Mouse (Mus musculus): ENCODE data around the gene Cyb561d2. TPM values are rescaled to one million over a fixed set of nuclear protein-coding genes. Genes with fewer than 3 reads are reported as not detected.
"Not testable (repeated sequence)": the region's sequence is repeated elsewhere in the genome, so short reads cannot be mapped to it uniquely, and the experiment has no call there.

Gene Cyb561d2
- total and polyA plus RNA-seq, 3 experiments: 23.8 to 37.8 (median 35.7) TPM

- peaks cover 18 to 32% of the 10 kb centered on the region in 2 experiments for H3K4me1 ChIP-seq (ENCODE audit: control insufficient read depth in 1 of 2, insufficient read depth in 2 of 2)
- H3K4me3 ChIP-seq (replicated peaks in 1 of 3; ENCODE audit: low read depth in 2 of 3, low read length in 2 of 3, poor library complexity in 1 of 3): not testable (repeated sequence)
These were observed 31.8 kb upstream of the Cyb561d2 start for GRCm38 (mm10) chr9:107573774-107574173.

GRCm38 (mm10) chr9:107572327-107572662, 30.3 kb upstream of the Cyb561d2 start:
- Histone ChIP-seq H3K36me3 (replicated peaks in 1 of 2; ENCODE audit: control insufficient read depth in 1 of 2, insufficient read depth in 1 of 2, low read length in 1 of 2) (peaks cover 22 to 41% of the 10 kb centered on the region in 2 experiments), H3K9me3 (replicated peaks; ENCODE audit: low read length) (no peaks in the 10 kb centered on the region), H3K4me1 (ENCODE audit: control insufficient read depth in 1 of 2, insufficient read depth in 2 of 2) (peaks cover 21 to 39% of the 10 kb centered on the region in 2 experiments), H3K4me2 (ENCODE audit: insufficient read depth, low read depth, poor library complexity, severe bottlenecking) (no peak overlapping the region), H3K4me3 (replicated peaks in 1 of 3; ENCODE audit: low read depth in 2 of 3, low read length in 2 of 3, poor library complexity in 1 of 3) (no peak overlapping the region), H3K9ac (ENCODE audit: insufficient read depth, low read depth) (no peak overlapping the region), H3K27ac (ENCODE audit: insufficient read depth, low read depth) (no peak overlapping the region), H3K79me2 (replicated peaks; ENCODE audit: control insufficient read depth, extremely low read depth, insufficient read depth, poor library complexity, severe bottlenecking) (no peaks in the 10 kb centered on the region), H3K27me3 (replicated peaks) (no peaks in the 10 kb centered on the region)
- no peak for TF ChIP-seq PAX5 (IDR thresholded peaks at IDR 0.05; ENCODE audit: low read length)
- no peak for TF ChIP-seq BHLHE40 (IDR thresholded peaks at IDR 0.05; ENCODE audit: low read depth, low read length)
- TF ChIP-seq IRF4 (IDR thresholded peaks at IDR 0.05; ENCODE audit: low read depth, low read length): no peak
- TF ChIP-seq POLR2AphosphoS2 (IDR thresholded peaks at IDR 0.05; ENCODE audit: low read depth, low read length): no peak
- no peak for TF ChIP-seq SIN3A (IDR thresholded peaks at IDR 0.05; ENCODE audit: low read length)
- no peak for TF ChIP-seq NRF1 (IDR thresholded peaks at IDR 0.05; ENCODE audit: low read depth, low read length)
- no peak for TF ChIP-seq MAZ (IDR thresholded peaks at IDR 0.05; ENCODE audit: low read depth, low read length)
- no peak for TF ChIP-seq CTCF (conservative IDR thresholded peaks at IDR 0.05 in 1 of 2, IDR thresholded peaks at IDR 0.05 in 1 of 2; ENCODE audit: low read depth in 2 of 2, low read length in 2 of 2)
- TF ChIP-seq MXI1 (IDR thresholded peaks at IDR 0.05; ENCODE audit: low read depth, low read length): no peak
- no peak for TF ChIP-seq GABPA (IDR thresholded peaks at IDR 0.05; ENCODE audit: insufficient replicate concordance, low read depth, low read length)
- no peak for TF ChIP-seq UBTF (IDR thresholded peaks at IDR 0.05; ENCODE audit: low read depth, low read length)
- TF ChIP-seq JUND (conservative IDR thresholded peaks at IDR 0.05; ENCODE audit: low read depth, low read length): no peak
- TF ChIP-seq MAFK (IDR thresholded peaks at IDR 0.05; ENCODE audit: insufficient replicate concordance, low read length): no peak
- TF ChIP-seq USF2 (conservative IDR thresholded peaks at IDR 0.05; ENCODE audit: low read depth, low read length): no peak
- no peak for TF ChIP-seq TCF12 (IDR thresholded peaks at IDR 0.05; ENCODE audit: low read depth, low read length)
- TF ChIP-seq ZNF384 (IDR thresholded peaks at IDR 0.05; ENCODE audit: low read depth, low read length): no peak
- dilution Hi-C loops (cut with MboI; ENCODE audit: extremely low pct_ligation_motif_present, extremely low pct_unique_long_range_greater_than_20kb, low sequenced_read_pairs): no loop called here
- in situ Hi-C loops (cut with MboI; ENCODE audit: low pct_ligation_motif_present, low pct_unique_long_range_greater_than_20kb, low sequenced_read_pairs): no loop called here
- DNase-seq (ENCODE audit: extremely low read depth): no peak

More at GRCm38 (mm10) chr9:107573774-107574173, 31.8 kb upstream of the Cyb561d2 start:
- H3K79me2 ChIP-seq (replicated peaks; ENCODE audit: control insufficient read depth, extremely low read depth, insufficient read depth, poor library complexity, severe bottlenecking); H3K4me2 ChIP-seq (ENCODE audit: insufficient read depth, low read depth, poor library complexity, severe bottlenecking); H3K27ac ChIP-seq (ENCODE audit: insufficient read depth, low read depth); H3K9me3 ChIP-seq (replicated peaks; ENCODE audit: low read length); DNase-seq (ENCODE audit: extremely low read depth); in situ Hi-C loops (cut with MboI; ENCODE audit: low pct_ligation_motif_present, low pct_unique_long_range_greater_than_20kb, low sequenced_read_pairs); dilution Hi-C loops (cut with MboI; ENCODE audit: extremely low pct_ligation_motif_present, extremely low pct_unique_long_range_greater_than_20kb, low sequenced_read_pairs); H3K27me3 ChIP-seq (replicated peaks); H3K9ac ChIP-seq (ENCODE audit: insufficient read depth, low read depth): not testable (repeated sequence)
- peaks cover 22 to 41% of the 10 kb centered on the region in 2 experiments for H3K36me3 ChIP-seq (replicated peaks in 1 of 2; ENCODE audit: control insufficient read depth in 1 of 2, insufficient read depth in 1 of 2, low read length in 1 of 2)
- peak in 1 of 2 experiments; percentile 49; a peak in 2 of 4 replicates for TF ChIP-seq CTCF (conservative IDR thresholded peaks at IDR 0.05 in 1 of 2, IDR thresholded peaks at IDR 0.05 in 1 of 2; ENCODE audit: low read depth in 2 of 2, low read length in 2 of 2)

All from CH12.LX (cell line).